Mouse (Mus musculus) right cerebral cortex, postnatal 25 days (tissue): ENCODE measurements around the gene Sos1.

Experiments
- DNase-seq: peaks from one replicate; pipeline ENCODE4 v3.0.0; 2022

Sos1 gene

DNA sequence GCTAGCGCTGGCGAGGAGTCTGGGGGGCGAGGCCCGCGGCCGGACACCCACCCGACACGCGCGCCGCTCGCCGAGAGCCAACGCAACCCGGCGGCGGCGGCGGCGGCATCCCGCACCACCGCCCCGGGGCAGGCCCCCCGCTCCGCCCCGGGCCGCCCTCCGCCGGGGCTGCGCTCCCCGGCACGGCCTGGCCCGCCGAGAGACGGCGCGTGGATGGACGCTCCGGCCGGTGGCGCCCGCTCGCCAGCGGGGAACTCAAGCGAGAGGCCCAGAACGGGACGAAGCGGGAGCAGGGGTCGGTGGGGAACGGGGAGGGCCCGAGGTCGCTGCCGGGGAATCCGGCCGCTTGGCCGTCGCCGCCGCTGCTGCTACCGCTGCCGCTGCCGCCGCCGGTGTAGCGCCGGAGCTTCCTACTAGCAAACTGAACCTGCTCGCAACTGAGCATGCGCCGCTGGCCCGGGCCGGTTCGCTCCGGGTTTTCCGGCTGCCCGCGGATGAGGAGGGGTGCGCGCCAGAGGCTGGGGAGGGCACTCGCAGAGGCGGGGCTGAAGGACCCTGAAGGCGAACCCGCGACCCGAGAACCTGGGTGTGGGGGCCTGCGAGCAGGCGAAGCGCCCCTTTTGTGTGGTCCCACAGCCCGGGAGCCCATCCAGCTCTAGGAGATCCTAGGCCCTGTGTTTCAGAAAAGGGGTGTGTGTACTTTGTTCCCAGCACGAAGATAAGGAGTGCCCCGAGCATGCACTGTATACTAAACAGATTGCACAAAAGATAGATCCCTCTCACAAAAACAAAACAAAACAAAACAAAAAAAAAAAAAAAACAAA, at the start of gene Sos1:
Gene Sos1, minus strand, starts transcription at position 423 of the 824 bp plus-strand sequence.
- DNase-seq, result peak; percentile 95

- DNase-seq, result no peak
These were observed 43.0 kb upstream of the Sos1 start for GRCm38 (mm10) chr17:80523231-80523630.

DNA sequence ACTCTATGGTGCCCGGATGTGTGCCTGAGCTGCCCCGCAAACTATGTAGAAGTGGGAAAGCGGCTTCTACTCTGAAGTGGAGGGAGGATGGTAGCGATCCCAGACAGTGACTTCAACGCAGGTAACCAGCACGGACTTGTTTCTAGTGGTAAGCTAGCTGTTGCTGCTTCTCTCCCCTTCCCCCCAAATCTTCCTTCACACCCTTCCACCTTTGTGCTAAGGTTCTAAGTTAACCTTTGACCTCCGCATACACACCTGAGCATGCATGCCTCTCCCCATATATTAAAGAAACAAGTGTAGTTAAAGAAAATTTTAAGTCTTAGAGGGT, 41.9 kb upstream of the Sos1 start:
- no peak for DNase-seq

- DNase-seq, result no peak
These were observed 41.4 kb upstream of the Sos1 start for GRCm38 (mm10) chr17:80521521-80522228.

GRCm38 (mm10) chr17:80520537-80520936, 40.3 kb upstream of the Sos1 start:
- no peak for DNase-seq

DNA sequence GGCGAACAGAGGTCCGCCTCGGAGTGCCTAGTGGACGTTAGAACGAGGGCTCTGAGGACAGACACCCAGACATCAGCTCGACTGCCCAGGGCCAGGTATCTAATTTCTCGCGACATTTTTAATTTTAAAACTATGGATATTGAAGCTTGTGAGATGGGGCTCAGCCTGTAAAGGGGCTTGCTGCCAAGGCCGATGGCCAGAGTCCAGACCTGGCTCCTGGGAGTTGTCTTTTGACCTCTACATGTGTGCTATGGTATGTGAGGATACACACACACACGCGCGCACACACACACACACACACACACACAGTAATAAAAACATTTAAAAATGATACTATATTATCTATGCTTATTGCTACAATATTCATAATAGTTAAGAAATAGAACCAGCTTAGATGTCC, 38.6 kb upstream of the Sos1 start:
- DNase-seq, result no peak

- no peak for DNase-seq
These were observed 37.0 kb upstream of the Sos1 start for GRCm38 (mm10) chr17:80517244-80517643.

- DNase-seq, result no peak
These were observed 35.7 kb upstream of the Sos1 start for GRCm38 (mm10) chr17:80515956-80516355.

- no peak for DNase-seq
These were observed 35.3 kb upstream of the Sos1 start for GRCm38 (mm10) chr17:80515513-80515912.

GRCm38 (mm10) chr17:80513766-80514165, 33.5 kb upstream of the Sos1 start:
- DNase-seq, result no peak

DNA sequence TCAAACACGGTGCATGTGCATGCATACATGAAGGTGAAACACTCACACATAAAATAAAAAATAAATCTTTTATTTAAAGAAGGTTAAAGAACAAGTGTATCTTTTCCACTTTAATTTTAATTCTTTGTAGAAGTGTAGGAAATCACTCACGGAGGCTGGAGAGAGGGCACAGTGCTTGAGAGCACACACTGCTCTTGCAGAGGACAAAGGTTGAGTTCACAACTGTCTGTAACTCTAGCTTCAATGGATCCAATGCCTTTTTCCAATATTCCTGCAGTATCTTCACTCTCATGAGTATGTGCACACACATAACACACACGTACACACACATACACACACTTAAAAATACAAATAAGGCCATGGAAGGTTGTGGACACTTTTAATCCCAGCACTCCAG, 30.2 kb upstream of the Sos1 start:
- no peak for DNase-seq

DNA sequence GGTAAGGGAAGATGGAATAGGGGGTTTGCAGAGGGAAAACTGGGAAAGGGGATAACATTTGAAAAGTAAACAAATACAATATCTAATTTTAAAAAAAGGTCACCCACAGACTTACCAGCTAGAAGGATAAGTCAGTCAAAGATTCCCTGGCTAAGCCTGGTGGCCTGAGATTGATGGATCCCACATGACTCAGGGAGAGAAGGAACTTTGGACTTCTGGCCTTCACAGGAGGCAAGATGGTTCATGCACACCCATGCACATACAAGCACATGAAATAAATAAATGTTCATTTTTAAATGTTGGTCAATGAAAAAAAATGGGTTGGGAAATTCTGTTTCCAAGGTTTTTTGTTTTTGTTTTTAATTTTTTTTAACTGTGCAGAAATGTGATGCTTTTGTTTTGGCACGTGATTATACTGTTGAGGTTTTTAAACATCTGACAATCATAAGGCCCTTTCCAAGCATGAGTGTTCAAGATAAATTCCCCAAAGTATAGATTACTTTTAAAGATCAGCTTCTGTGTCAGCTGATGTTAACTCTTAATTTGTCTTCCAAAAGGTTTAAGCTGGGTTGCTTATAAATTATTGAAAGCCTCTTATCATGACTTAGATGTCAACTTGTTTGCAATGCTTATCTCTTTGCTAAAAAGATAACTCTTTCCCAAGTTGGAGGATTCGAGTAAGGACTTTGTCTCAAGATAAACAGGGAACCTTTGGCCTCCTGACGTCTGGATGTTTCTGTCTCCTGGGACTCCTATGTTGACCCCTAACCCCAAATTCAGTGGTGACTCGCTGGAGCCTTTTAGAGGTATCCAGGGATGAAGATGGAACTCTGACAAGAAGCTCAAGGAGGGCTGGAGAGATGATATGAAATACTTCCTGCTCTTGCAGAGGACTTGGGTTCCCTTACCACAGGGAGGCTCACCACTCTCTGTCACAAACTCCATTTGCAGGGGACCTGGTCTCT, 29.5 kb upstream of the Sos1 start:
- DNase-seq, result no peak

- no peak for DNase-seq
These were observed 25.5 kb upstream of the Sos1 start for GRCm38 (mm10) chr17:80505766-80506165.

DNA sequence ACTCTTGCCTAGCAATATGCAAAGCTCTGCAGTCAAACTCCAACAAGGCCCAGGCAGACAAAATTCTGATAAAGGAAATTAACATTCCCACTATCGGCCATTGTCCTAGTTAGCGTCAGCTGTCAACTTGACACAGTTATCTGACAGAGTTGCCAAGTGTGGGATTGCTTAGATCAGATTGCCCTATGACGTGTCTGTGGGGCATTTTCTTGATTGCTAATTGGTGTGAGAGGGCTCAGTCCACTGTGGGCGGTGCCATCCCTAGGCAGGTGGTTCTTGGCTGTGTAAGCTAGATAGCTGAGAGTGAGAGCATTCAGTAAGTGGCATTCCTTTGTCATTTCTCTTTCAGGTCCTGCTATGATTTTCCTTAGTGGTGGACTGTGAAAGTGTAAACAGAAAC, 25.1 kb upstream of the Sos1 start:
- no peak for DNase-seq

- DNase-seq, result no peak
These were observed 21.5 kb upstream of the Sos1 start for GRCm38 (mm10) chr17:80501805-80502172.

- DNase-seq, result no peak
These were observed 21.0 kb upstream of the Sos1 start for GRCm38 (mm10) chr17:80501037-80501804.

GRCm38 (mm10) chr17:80500025-80500424, 19.8 kb upstream of the Sos1 start:
- no peak for DNase-seq

DNA sequence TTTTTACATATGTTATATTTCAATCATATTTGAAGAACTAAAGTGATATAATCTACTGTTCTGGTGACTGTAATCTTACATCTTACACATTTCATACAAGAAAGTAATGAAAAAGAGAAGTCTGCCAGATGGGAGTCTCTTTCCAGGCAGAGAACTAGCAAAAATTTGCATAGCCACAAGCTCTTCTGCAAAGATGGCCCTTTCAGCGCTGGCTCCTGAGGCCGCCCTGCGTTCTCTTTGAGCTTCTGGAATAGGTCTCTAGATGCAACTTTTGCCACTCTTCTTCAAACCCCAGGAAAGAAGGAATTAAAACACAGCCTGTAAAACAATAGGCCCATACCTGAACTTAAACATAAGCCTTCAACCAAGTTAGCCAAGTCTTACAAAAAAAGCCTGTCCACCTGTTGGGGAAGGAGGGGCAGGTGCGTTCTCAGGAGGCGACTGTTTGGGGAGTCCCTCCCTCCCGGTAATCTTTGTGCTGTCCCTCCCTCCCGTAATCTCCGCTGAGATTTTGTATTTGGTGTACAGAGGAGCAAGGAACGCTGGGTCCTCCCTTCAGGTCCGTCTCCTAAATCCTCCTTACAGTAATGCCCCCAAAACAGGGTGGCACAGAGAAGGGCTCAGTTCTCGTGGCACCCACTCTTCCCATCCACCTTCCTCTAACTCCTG, 18.5 kb upstream of the Sos1 start:
- DNase-seq, result no peak

- DNase-seq, result no peak
These were observed 16.9 kb upstream of the Sos1 start for GRCm38 (mm10) chr17:80497183-80497601.

DNA sequence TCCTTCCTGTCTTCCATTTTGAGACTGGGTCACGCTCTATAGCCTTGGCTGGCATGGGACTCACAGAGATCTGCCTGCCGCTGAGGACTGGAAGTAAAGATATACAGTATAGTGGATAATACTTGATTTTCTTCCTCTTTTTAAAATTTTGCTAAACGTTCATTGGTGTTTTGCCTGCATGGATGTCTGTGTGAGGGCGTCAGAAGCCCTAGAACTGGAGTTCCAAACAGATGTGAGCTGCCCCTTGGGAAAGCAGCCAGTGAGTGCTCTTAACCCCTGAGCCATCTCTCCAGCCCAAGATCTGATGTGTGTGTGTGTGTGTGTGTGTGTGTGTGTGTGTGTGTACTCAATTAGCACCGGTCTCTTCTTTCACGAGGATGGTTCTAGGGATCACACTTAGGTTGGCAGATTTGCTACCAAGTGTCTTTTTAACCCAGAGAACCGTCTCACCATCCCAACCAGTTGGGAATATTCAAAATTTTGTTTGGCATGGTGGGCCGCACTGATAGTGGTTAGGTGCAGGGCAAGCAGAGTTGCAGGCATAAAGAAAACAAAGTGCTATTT, 16.4 kb upstream of the Sos1 start:
- DNase-seq, result no peak

GRCm38 (mm10) chr17:80496185-80496584, 15.9 kb upstream of the Sos1 start:
- DNase-seq, result no peak

DNA sequence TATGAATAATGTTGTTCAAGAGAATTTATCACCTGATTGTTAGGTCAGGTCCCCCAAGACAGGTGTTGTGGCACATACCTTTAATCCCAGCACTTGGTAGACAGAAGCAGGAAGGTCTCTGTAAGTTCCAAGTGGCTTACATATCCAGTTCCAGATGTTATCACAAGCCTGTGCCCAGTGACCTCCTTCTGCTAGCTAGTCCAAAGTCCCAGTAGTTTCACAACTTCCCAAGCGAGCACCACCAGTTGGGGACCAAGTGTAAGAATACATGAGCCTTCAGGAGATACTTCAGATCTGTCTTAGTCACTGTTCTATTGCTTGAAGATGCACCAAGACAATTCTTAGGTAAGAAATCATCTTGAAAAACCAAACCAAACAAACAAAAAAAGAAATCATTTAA, 13.6 kb upstream of the Sos1 start:
- DNase-seq, result no peak
